Mouse (Mus musculus): ENCODE measurements around the gene Gm10354. TPM values are rescaled to one million over a fixed set of nuclear protein-coding genes. Genes with fewer than 3 reads are reported as not detected.

The Gm10354 gene
- polyA plus RNA-seq (2014; fragmentation: Illumina TruSeq; extraction: RNeasy Lipid Tissue Mini Kit (QIAGEN cat#74804); ENCODE audit: low read depth, low replicate concordance) = not detected

GRCm38 (mm10) chr5:14978835-14979234 is at the start of gene Gm10354:
TSS of gene Gm10354 (minus strand) at chr5:14978935.

DNA sequence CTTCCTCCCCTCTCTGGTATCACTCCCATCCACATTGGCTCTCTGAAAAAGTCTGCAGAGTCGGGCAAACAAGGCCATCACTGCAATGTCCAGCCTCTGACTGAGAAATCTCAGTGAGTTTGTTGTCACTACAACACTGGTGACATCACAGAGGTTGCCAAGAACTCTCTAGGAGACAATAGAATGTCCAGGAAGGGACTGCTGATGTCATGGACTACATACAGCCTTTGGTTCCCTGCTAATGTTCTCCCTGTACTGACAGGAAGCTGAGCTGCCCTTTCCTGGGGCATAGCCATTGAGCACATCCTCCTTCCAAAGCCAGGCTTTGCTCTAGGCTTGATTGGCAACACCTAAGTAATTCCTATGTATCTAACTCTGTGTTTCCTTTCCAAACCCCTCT is 40.4 kb downstream of the Gm10354 start, which contains the start of gene Speer4e:
Gene Speer4e, minus strand, starts transcription at position 101 of the 400 bp plus-strand sequence.

Other genes starting within 250 kb of the Gm10354 start
- not detected for gene Gm9758, start 64.0 kb downstream of the Gm10354 start, polyA plus RNA-seq (2014; fragmentation: Illumina TruSeq; extraction: RNeasy Lipid Tissue Mini Kit (QIAGEN cat#74804); ENCODE audit: low read depth, low replicate concordance)
- gene Speer4e, start 40.5 kb downstream of the Gm10354 start, polyA plus RNA-seq (2014; fragmentation: Illumina TruSeq; extraction: RNeasy Lipid Tissue Mini Kit (QIAGEN cat#74804); ENCODE audit: low read depth, low replicate concordance) = not detected
- not detected for gene Gm17019, start 54.1 kb upstream of the Gm10354 start, polyA plus RNA-seq (2014; fragmentation: Illumina TruSeq; extraction: RNeasy Lipid Tissue Mini Kit (QIAGEN cat#74804); ENCODE audit: low read depth, low replicate concordance)

All from liver, adult 10 weeks (tissue).